Mouse (Mus musculus): ENCODE measurements around the gene Usp49. TPM values are rescaled to one million over a fixed set of nuclear protein-coding genes. Genes with fewer than 3 reads are reported as not detected.

The Usp49 gene
- polyA plus RNA-seq, 1 experiment from 2014 or later, result 5.0 TPM

- 34% methylated on average over 28 of the region's 28 CpGs for WGBS
- H3K27me3 ChIP-seq (ENCODE audit: insufficient read depth, low read length), result no peaks in the 10 kb centered on the region
- H3K9me3 ChIP-seq (ENCODE audit: low read depth, low read length), result no peaks in the 10 kb centered on the region
- peak overlapping the region; percentile 2; the same call in 1 of the 2 replicates for H3K4me3 ChIP-seq (ENCODE audit: low read depth, low read length)
- peaks cover 21% of the 10 kb centered on the region; the same call in 1 of the 2 replicates for H3K36me3 ChIP-seq (ENCODE audit: insufficient read depth)
- DNase-seq (peak; percentile 42), ATAC-seq (ENCODE audit: insufficient read depth) (peak; percentile 69)
- peak overlapping the region; percentile 47 for H3K4me2 ChIP-seq
- no peak for TF ChIP-seq CTCF (IDR thresholded peaks at IDR 0.05; ENCODE audit: low read depth)
- H3K9ac ChIP-seq, result no peak overlapping the region
- peak overlapping the region; percentile 80 for H3K27ac ChIP-seq (ENCODE audit: low read depth)
- no peaks in the 10 kb centered on the region; the same call in 1 of the 2 replicates for H3K4me1 ChIP-seq (ENCODE audit: insufficient read depth)
These were observed 72.3 kb downstream of the Usp49 start for GRCm38 (mm10) chr17:47702548-47703345.

DNA sequence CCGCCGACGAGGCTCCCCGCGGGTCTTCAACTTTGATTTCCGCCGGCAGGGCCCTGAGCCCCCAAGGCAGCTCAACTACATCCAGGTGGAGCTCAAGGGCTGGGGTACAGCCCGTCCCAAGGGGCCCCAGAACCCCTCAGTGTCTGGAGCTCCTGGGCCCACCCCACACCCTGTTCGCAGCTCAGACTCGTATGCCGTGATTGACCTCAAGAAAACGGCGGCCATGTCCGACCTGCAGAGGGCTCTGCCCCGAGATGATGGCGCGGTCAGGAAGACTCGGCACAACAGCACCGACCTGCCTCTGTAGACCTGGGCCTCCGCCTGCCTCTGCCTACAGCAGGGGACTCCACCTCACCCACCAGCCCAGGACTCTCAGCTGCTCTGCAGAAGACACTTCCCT is 73.1 kb downstream of the Usp49 start:
- H3K36me3 ChIP-seq (ENCODE audit: insufficient read depth), result peaks cover 13% of the 10 kb centered on the region; the same call in 1 of the 2 replicates

GRCm38 (mm10) chr17:47704692-47705091 is 74.2 kb downstream of the Usp49 start:
- Histone ChIP-seq H3K27me3 (ENCODE audit: insufficient read depth, low read length) (no peaks in the 10 kb centered on the region), H3K4me2 (no peak overlapping the region), H3K9me3 (ENCODE audit: low read depth, low read length) (no peaks in the 10 kb centered on the region), H3K27ac (ENCODE audit: low read depth) (no peak overlapping the region), H3K4me3 (ENCODE audit: low read depth, low read length) (no peak overlapping the region), H3K9ac (no peak overlapping the region), H3K4me1 (ENCODE audit: insufficient read depth) (no peaks in the 10 kb centered on the region; the same call in 1 of the 2 replicates), H3K36me3 (ENCODE audit: insufficient read depth) (peaks cover 13% of the 10 kb centered on the region; the same call in 1 of the 2 replicates)
- DNase-seq (no peak), ATAC-seq (ENCODE audit: insufficient read depth) (no peak)
- WGBS, result 73% methylated on average over 4 of the region's 4 CpGs
- no peak; the same call in 1 of the 2 replicates for TF ChIP-seq CTCF (IDR thresholded peaks at IDR 0.05; ENCODE audit: low read depth)

More for the DNA sequence above, 73.1 kb downstream of the Usp49 start:
- H3K27ac ChIP-seq (ENCODE audit: low read depth), result peak overlapping the region; percentile 80
- ATAC-seq (ENCODE audit: insufficient read depth) (no peak), DNase-seq (no peak)
- peak overlapping the region; percentile 2; the same call in 1 of the 2 replicates for H3K4me3 ChIP-seq (ENCODE audit: low read depth, low read length)
- peak overlapping the region; percentile 47 for H3K4me2 ChIP-seq
- H3K4me1 ChIP-seq (ENCODE audit: insufficient read depth), result no peaks in the 10 kb centered on the region; the same call in 1 of the 2 replicates
- H3K9me3 ChIP-seq (ENCODE audit: low read depth, low read length), result no peaks in the 10 kb centered on the region
- 28% methylated on average over 20 of the region's 20 CpGs for WGBS
- no peak for TF ChIP-seq CTCF (IDR thresholded peaks at IDR 0.05; ENCODE audit: low read depth)
- no peaks in the 10 kb centered on the region for H3K27me3 ChIP-seq (ENCODE audit: insufficient read depth, low read length)
- H3K9ac ChIP-seq, result no peak overlapping the region

DNA sequence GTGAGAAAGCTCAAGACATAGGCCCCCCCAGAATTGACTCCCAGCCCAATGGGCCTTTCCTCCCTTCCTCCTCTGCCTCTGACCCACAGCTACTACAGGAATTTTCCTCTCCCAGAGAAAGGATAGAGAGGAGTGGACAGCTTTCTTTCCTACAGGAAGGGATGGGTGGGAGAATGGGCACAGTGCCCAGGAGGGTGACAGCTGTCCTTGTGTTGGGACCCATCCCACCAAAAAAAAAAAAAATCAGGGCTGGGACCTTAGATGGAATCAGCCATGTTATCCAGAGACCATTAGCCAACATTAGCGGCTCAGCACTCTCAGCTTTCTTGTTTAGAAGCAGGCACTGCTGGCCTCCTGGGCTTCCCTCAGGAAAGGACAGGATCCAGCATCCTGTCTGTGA is 75.7 kb downstream of the Usp49 start:
- Histone ChIP-seq H3K27ac (ENCODE audit: low read depth) (no peak overlapping the region), H3K4me3 (ENCODE audit: low read depth, low read length) (no peak overlapping the region), H3K9ac (no peak overlapping the region), H3K4me1 (ENCODE audit: insufficient read depth) (no peaks in the 10 kb centered on the region; the same call in 1 of the 2 replicates), H3K4me2 (no peak overlapping the region), H3K36me3 (ENCODE audit: insufficient read depth) (peaks cover 13% of the 10 kb centered on the region; the same call in 1 of the 2 replicates), H3K9me3 (ENCODE audit: low read depth, low read length) (no peaks in the 10 kb centered on the region), H3K27me3 (ENCODE audit: insufficient read depth, low read length) (no peaks in the 10 kb centered on the region)
- no peak for ATAC-seq (ENCODE audit: insufficient read depth)
- TF ChIP-seq CTCF (IDR thresholded peaks at IDR 0.05; ENCODE audit: low read depth), result no peak
- 58% methylated on average over 1 of the region's 1 CpGs for WGBS
- peak; percentile 31 for DNase-seq

- Histone ChIP-seq H3K4me2 (no peak overlapping the region), H3K27ac (ENCODE audit: low read depth) (no peak overlapping the region), H3K36me3 (ENCODE audit: insufficient read depth) (peaks cover 7% of the 10 kb centered on the region; the same call in 1 of the 2 replicates), H3K9me3 (ENCODE audit: low read depth, low read length) (no peaks in the 10 kb centered on the region), H3K9ac (no peak overlapping the region), H3K4me3 (ENCODE audit: low read depth, low read length) (no peak overlapping the region), H3K4me1 (ENCODE audit: insufficient read depth) (no peaks in the 10 kb centered on the region), H3K27me3 (ENCODE audit: insufficient read depth, low read length) (no peaks in the 10 kb centered on the region)
- no peak for TF ChIP-seq CTCF (IDR thresholded peaks at IDR 0.05; ENCODE audit: low read depth)
- ATAC-seq (ENCODE audit: insufficient read depth) (no peak), DNase-seq (no peak)
- 58% methylated on average over 3 of the region's 3 CpGs for WGBS
These were observed 77.5 kb downstream of the Usp49 start for GRCm38 (mm10) chr17:47707961-47708360.

- H3K4me3 ChIP-seq (ENCODE audit: low read depth, low read length), result no peak overlapping the region
- H3K4me1 ChIP-seq (ENCODE audit: insufficient read depth), result no peaks in the 10 kb centered on the region
- WGBS, result 47% methylated on average over 4 of the region's 4 CpGs
- no peak for TF ChIP-seq CTCF (IDR thresholded peaks at IDR 0.05; ENCODE audit: low read depth)
- no peaks in the 10 kb centered on the region for H3K27me3 ChIP-seq (ENCODE audit: insufficient read depth, low read length)
- H3K27ac ChIP-seq (ENCODE audit: low read depth), result no peak overlapping the region
- no peak for ATAC-seq (ENCODE audit: insufficient read depth)
- H3K9me3 ChIP-seq (ENCODE audit: low read depth, low read length), result no peaks in the 10 kb centered on the region
- DNase-seq, result no peak
- no peaks in the 10 kb centered on the region for H3K36me3 ChIP-seq (ENCODE audit: insufficient read depth)
- no peak overlapping the region for H3K4me2 ChIP-seq
- H3K9ac ChIP-seq, result no peak overlapping the region
These were observed 78.5 kb downstream of the Usp49 start for GRCm38 (mm10) chr17:47708972-47709371.

DNA sequence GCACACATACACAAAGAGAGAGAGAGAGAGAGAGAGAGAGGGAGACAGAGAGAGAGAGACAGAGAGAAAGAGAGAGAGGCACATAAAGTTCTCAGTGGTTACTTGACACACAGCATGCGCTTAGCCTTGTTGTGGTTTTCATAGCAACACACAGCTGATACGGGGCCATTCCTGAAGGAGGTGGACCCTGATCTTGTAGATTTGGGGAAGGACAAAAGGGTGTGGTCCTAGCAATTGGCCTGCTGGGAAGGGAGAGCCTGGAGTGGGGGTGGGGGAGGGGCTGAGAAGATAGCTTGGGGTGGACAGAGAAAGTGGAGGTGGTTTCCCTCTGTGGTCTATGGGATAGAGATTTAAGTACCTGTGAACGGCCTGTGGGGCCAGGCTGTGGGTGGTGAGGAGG is 79.5 kb downstream of the Usp49 start:
- ATAC-seq (ENCODE audit: insufficient read depth) (no peak), DNase-seq (no peak)
- no peak overlapping the region for H3K4me2 ChIP-seq
- H3K4me3 ChIP-seq (ENCODE audit: low read depth, low read length), result no peak overlapping the region
- H3K9me3 ChIP-seq (ENCODE audit: low read depth, low read length), result no peaks in the 10 kb centered on the region
- H3K9ac ChIP-seq, result no peak overlapping the region
- 66% methylated on average over 3 of the region's 3 CpGs for WGBS
- no peaks in the 10 kb centered on the region for H3K4me1 ChIP-seq (ENCODE audit: insufficient read depth)
- no peak for TF ChIP-seq CTCF (IDR thresholded peaks at IDR 0.05; ENCODE audit: low read depth)
- no peaks in the 10 kb centered on the region for H3K27me3 ChIP-seq (ENCODE audit: insufficient read depth, low read length)
- H3K27ac ChIP-seq (ENCODE audit: low read depth), result no peak overlapping the region
- H3K36me3 ChIP-seq (ENCODE audit: insufficient read depth), result no peaks in the 10 kb centered on the region
